Mouse (Mus musculus): ENCODE data around the gene Gm9945. TPM values are rescaled to one million over a fixed set of nuclear protein-coding genes. Genes with fewer than 3 reads are reported as not detected.

The Gm9945 gene
- total RNA-seq, 1 experiment from 2014 or later: not detected

DNA sequence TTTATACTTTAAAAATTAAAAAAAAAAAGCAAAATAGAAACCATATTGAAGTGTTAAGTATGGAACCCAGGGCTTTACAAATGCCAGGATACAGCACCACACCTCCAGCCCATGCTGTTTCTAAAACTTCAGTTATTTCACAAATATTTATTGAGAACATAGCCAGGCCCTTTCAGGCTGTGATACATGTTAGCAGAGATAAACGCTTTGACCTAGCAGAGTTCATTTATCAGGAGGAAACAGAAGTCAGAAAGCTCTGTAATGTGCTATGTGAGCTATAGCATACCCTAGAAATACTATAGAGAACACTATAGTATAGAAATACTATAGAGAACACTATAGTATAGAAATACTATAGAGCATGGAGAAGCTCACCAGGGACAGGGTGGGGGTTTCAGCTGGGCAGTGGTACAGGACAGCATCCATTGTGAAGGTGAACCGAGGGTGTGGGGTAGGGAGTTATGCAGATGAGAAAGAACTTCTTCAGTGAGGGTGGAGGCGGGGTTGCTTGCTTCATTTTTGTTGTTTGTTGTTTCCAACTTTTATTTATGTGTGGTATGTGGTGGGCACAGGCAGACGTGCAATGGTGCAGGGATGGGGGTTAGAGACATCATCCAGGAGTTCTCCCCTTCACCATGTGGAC is 1.2 kb downstream of the Gm9945 start:
- ATAC-seq (replicated peaks in 1 of 2; ENCODE audit: insufficient read depth in 1 of 2, low FRiP score in 2 of 2, low TSS enrichment in 1 of 2, low read depth in 1 of 2, poor library complexity in 2 of 2, severe bottlenecking in 2 of 2): no peak; a peak in 1 of 4 replicates

- no peak for ATAC-seq (replicated peaks in 1 of 2; ENCODE audit: insufficient read depth in 1 of 2, low FRiP score in 2 of 2, low TSS enrichment in 1 of 2, low read depth in 1 of 2, poor library complexity in 2 of 2, severe bottlenecking in 2 of 2)
These were observed 3.4 kb downstream of the Gm9945 start for GRCm38 (mm10) chr11:53483159-53483891.

DNA sequence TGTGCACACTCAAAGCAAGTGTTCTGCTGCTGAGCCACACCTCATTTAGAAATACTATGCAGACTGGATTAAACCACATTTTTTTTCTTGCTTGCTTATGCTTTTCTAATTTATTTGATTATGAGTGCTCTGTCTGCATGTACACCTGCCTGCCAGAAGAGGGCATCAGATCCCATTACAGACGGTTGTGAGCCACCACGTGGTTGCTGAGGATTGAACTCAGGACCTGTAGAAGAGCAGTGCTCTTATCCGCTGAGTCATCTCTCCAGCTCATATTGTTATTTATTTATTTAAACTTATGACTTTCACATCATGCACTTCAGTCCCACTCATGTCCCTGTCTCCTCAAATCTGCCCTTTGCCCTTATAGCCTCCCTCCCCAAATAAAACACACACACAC is 5.8 kb downstream of the Gm9945 start:
- no peak for ATAC-seq (replicated peaks in 1 of 2; ENCODE audit: insufficient read depth in 1 of 2, low FRiP score in 2 of 2, low TSS enrichment in 1 of 2, low read depth in 1 of 2, poor library complexity in 2 of 2, severe bottlenecking in 2 of 2)

GRCm38 (mm10) chr11:53486351-53486750 is 6.4 kb downstream of the Gm9945 start:
- no peak for ATAC-seq (replicated peaks in 1 of 2; ENCODE audit: insufficient read depth in 1 of 2, low FRiP score in 2 of 2, low TSS enrichment in 1 of 2, low read depth in 1 of 2, poor library complexity in 2 of 2, severe bottlenecking in 2 of 2)

DNA sequence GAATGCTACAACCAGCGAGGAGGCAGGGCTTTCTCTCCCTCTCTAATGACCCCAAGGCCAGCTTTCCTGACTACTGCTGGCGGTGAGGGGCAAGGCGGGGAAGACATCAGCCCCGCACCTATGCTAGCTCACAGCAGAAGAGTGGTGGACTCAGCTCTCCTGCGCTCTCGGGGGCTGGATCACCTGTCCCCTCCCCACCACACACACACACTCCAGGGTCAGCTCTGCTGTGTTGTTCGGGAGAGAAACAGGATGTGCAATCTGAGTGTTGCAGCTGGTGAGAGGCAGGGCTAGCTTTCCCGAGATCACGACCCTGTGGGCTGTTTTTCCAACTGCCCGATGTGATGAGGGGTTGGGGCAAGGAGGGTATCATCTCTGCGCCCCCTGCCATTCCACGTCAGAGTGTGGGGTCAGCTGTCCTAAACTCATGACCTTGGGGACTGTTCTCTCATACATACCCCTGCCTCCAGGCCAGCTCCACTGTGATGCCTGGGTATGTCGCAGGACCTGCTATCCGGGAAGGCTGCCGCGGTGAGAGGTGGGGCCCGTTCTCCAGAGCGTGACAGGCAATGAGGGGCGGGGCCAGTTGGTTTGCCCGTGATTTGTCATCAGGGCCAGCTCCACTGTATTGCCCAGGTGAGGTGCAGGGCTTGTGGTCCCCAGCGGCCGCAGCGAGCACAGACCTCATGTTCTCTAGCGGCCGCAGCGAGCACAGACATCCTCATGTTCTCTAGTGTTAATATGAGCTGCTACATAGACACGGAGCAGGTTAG is 7.0 kb downstream of the Gm9945 start:
- ATAC-seq (replicated peaks in 1 of 2; ENCODE audit: insufficient read depth in 1 of 2, low FRiP score in 2 of 2, low TSS enrichment in 1 of 2, low read depth in 1 of 2, poor library complexity in 2 of 2, severe bottlenecking in 2 of 2): peak; percentile 31 to 44; a peak in 2 of 4 replicates

DNA sequence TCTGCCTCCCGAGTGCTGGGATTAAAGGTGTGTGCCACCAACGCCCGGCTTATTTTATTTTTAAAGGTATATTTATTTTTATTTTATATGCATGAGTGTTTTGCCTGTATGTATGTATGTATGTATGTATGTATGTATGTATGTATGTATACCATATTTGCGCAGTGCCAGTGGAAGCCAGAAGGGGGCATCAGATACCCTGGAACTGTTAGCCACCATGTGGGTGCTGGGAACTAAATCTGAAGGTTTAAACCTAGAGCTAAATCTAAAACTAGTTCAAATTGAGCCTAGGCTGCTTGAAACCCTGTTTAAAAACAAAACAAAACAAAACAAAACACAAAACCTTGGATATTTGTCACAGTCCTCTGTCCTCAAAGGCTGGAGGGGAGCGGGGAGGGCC is 9.0 kb downstream of the Gm9945 start:
- ATAC-seq (replicated peaks in 1 of 2; ENCODE audit: insufficient read depth in 1 of 2, low FRiP score in 2 of 2, low TSS enrichment in 1 of 2, low read depth in 1 of 2, poor library complexity in 2 of 2, severe bottlenecking in 2 of 2): no peak

GRCm38 (mm10) chr11:53489421-53489820 is 9.5 kb downstream of the Gm9945 start:
- no peak for ATAC-seq (replicated peaks in 1 of 2; ENCODE audit: insufficient read depth in 1 of 2, low FRiP score in 2 of 2, low TSS enrichment in 1 of 2, low read depth in 1 of 2, poor library complexity in 2 of 2, severe bottlenecking in 2 of 2)

DNA sequence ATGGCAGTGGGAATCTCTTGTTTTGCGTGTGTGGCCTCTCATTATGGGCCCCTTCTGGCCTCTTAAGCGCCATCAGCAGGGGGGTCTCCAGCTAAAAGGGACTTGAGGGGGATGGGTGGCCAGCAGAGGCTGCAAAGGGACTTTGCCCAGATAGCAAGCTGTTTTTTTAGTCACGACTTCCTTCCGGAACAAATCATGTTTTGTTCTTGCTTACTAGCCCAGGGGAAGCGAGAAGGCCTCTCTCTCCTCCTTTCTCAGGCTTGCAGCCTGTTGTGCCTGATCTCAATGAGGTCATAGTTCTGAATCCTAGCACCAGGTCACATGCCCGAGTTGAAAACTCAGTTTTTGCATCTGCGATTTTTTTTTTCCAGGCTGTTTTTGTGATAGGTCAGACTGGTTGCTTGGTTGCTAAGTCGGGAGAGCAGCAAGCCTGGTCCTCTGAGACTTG is 12.0 kb downstream of the Gm9945 start:
- no peak for ATAC-seq (replicated peaks in 1 of 2; ENCODE audit: insufficient read depth in 1 of 2, low FRiP score in 2 of 2, low TSS enrichment in 1 of 2, low read depth in 1 of 2, poor library complexity in 2 of 2, severe bottlenecking in 2 of 2)

DNA sequence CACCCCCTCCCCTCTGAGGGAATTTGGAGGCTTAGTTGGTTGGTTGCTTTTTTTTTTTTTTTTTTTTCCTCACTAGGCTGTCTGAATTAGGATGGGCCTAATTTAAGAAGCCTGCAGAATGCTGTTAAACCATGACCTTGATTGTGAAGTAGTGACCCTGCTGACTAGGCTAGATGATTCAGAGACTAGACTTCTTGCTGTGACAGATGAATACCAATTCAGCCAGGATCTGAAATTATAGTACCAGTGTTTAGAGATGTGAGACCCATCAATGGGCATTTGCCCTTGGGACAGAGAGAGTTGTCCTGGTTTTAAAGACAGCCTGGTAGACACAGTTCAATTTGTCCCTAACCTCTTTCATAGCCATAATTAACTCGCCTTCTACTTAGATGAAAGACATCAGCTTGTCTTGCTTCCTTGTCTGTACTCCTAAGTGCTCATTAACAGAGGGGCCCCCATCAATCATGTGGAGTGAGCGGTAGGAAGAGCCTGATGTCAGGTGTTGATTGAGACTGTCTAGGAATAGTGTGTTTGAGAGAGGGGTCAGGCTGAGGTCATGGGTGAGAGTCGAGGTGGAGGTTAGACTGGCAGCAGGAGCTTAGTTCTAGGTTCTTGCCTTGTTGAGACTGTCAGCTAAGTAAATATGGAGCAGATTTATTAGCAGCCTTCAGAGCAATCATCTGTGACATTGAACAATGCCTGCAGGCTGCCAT is 13.4 kb downstream of the Gm9945 start:
- ATAC-seq (replicated peaks in 1 of 2; ENCODE audit: insufficient read depth in 1 of 2, low FRiP score in 2 of 2, low TSS enrichment in 1 of 2, low read depth in 1 of 2, poor library complexity in 2 of 2, severe bottlenecking in 2 of 2): no peak

DNA sequence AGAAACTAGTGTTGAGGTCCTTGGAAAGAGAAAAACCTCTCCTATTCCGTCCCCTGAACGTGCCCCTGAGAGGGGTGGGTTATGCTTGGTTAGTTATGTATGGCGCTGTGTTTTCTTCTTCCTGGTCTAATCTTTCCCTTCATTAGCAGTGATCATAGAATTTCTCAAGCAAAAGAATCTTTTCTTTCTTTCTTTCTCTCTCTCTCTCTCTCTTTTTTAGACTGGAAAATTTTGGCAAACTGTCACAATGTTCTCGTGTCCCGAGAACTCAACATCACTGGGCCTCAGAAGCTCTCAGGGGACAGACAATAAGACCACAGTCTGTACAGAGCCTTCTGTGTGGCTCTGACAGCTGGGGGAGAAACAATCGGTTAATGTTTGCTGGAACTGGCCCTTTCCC is 15.5 kb downstream of the Gm9945 start:
- ATAC-seq (replicated peaks in 1 of 2; ENCODE audit: insufficient read depth in 1 of 2, low FRiP score in 2 of 2, low TSS enrichment in 1 of 2, low read depth in 1 of 2, poor library complexity in 2 of 2, severe bottlenecking in 2 of 2): no peak

DNA sequence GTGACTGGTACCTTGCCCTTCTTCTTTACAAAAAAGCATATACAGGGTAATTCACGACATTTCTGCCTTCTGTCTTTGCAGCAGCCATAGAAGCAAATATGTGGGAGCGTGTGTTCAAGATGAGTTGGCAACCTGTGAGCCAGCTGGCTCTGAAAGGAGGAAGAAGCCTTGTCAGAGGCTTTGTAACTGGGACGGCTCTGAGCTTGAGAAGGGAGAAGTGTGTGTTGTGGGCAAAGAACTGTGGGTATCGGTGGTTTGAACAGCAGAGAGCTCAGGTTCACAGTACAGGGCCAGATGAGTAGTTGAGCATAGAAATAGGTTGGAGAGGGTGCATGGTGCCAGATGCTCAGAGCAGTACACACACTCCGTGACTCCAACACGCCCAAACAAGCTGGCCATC is 17.0 kb downstream of the Gm9945 start:
- peak; percentile 77 to 84 for ATAC-seq (replicated peaks in 1 of 2; ENCODE audit: insufficient read depth in 1 of 2, low FRiP score in 2 of 2, low TSS enrichment in 1 of 2, low read depth in 1 of 2, poor library complexity in 2 of 2, severe bottlenecking in 2 of 2)

DNA sequence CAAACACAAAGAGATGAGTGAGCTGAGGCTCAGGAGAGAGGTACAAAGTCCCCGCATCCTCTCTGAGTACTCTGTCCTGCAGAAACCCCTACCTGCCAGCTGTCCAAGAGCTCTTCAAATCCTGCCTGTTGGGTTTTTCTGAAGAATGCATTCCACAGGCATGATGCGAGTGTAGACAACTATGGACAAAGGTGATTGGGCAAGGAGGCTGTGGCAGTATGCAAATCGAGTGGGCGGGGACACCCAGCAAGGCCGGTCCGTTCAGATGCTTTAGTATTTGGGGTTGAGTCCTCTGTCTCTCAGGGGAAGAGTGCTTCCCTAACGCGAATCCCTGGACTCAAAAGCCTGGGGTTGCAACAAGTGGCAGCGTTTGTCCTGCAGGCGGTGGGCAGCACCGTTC is 20.6 kb downstream of the Gm9945 start:
- no peak for ATAC-seq (replicated peaks in 1 of 2; ENCODE audit: insufficient read depth in 1 of 2, low FRiP score in 2 of 2, low TSS enrichment in 1 of 2, low read depth in 1 of 2, poor library complexity in 2 of 2, severe bottlenecking in 2 of 2)

DNA sequence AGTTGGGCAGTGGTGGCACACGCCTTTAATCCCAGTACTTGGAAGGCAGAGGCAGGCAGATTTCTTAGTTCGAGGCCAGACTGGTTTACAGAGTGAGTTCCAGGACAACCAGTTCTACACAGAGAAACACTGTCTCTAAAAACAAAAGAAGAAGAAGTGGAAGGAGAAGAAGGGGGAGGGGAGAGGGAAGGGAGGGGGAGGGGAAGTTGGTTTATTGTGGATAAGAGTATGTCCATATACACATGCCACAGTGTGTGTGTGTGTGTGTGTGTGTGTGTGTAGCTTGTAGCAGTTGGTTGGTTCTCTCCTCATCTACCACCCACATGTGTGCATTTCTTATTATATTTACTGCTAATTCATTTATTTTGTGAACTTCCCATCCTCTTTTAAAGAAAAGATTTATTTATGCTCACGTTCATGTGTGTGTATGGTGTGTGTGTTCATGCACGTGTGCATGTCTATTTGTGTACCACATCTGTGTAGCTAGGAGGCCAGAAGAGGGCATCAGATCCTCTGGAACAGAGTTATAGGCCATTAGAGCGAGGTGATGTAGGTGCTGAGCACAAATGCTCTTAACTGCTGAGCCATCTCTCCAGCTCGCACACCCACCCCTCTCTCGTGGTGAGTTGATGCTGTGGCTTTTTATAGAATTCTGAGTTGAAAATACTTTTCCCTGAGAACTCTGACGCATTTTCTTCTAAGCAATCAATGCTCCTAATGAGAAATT is 22.2 kb downstream of the Gm9945 start:
- no peak for ATAC-seq (replicated peaks in 1 of 2; ENCODE audit: insufficient read depth in 1 of 2, low FRiP score in 2 of 2, low TSS enrichment in 1 of 2, low read depth in 1 of 2, poor library complexity in 2 of 2, severe bottlenecking in 2 of 2)

- ATAC-seq (replicated peaks in 1 of 2; ENCODE audit: insufficient read depth in 1 of 2, low FRiP score in 2 of 2, low TSS enrichment in 1 of 2, low read depth in 1 of 2, poor library complexity in 2 of 2, severe bottlenecking in 2 of 2): no peak
These were observed 23.8 kb downstream of the Gm9945 start for GRCm38 (mm10) chr11:53503738-53504137.

- ATAC-seq (replicated peaks in 1 of 2; ENCODE audit: insufficient read depth in 1 of 2, low FRiP score in 2 of 2, low TSS enrichment in 1 of 2, low read depth in 1 of 2, poor library complexity in 2 of 2, severe bottlenecking in 2 of 2): no peak
These were observed 24.4 kb downstream of the Gm9945 start for GRCm38 (mm10) chr11:53504376-53504775.

DNA sequence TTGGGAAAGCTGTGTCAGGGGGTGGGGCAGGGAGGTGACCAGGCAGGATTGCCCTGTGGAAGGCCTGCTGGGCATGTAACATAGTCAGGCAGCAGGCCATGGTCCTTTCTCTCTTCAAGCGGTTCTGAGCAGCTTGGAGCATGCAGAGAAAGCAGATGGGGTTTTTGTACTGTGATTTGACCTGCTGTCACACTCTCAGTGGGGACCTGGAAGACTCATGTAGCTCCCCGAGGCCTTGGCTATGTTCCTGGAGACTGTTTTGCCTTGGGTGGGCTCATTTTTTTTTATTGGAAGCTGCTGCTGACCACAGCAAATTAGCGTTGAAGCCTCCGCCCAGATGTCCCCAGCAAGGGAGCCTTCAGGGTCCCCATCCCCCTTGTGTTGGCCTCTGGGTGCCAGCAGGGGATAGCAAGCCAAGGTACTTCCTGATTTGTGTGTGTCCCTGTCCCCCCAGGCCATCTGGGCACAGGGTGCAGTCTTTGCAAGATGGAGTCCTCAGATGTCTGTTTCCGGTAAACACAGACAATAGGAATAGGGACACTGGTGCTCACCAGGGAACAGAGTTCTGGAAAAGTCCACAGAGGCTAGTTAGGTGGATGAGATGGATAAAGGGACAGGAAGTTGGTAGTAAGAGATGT is 25.2 kb downstream of the Gm9945 start:
- no peak for ATAC-seq (replicated peaks in 1 of 2; ENCODE audit: insufficient read depth in 1 of 2, low FRiP score in 2 of 2, low TSS enrichment in 1 of 2, low read depth in 1 of 2, poor library complexity in 2 of 2, severe bottlenecking in 2 of 2)

Data from hematopoietic stem cell, adult 5-6 weeks (primary cell).